ENCODE assay signal across 15 mouse cellular contexts in genomic region chr7:98574771-98575191, GRCm38 (mm10).
DNase-seq lines count a peak whose midpoint lies in the region; ATAC-seq lines count a peak whose summit lies in the region.
"Had no signal": no experiment of that assay in that cellular context is flagged by ENCODE, and none has a peak within 500 bp of the region (broad histone marks: within the 10 kb centered on the region; RNA-seq: fewer than 3 reads in every experiment).

No protein-coding gene starts in this region.

- peak; percentile 97 for DNase-seq in heart, adult 11 months
- no peak for DNase-seq in liver, embryonic 11.5 days (ENCODE audit: low spot score)
- DNase-seq in kidney, adult 9 months = peak; percentile 48
- DNase-seq in limb, embryonic 10.5 days (ENCODE audit: low spot score) = no peak
- DNase-seq in cerebellum, postnatal 25 days = no peak
- DNase-seq in right cerebral cortex, postnatal 36 days (ENCODE audit: low spot score in 2 of 2) = no peak
- DNase-seq: B cell, adult 2 months; cerebellum, adult 8-10 months; right cerebral cortex, adult 18-20 months had no signal

- H3K4me1 ChIP-seq in heart, embryonic 12.5 days (replicated peaks) = peaks cover 28% of the 10 kb centered on the region
- no peaks in the 10 kb centered on the region for H3K4me1 ChIP-seq in liver, embryonic 16.5 days (ENCODE audit: control insufficient read depth, low read depth, low read length)
- peaks cover 9% of the 10 kb centered on the region for H3K4me1 ChIP-seq in liver, embryonic 11.5 days (replicated peaks; ENCODE audit: control insufficient read depth, insufficient read depth, low read length)
- peaks cover 24% of the 10 kb centered on the region for H3K4me1 ChIP-seq in limb, embryonic 10.5 days
- H3K4me1 ChIP-seq: forebrain, embryonic 13.5 days had no signal

- H3K36me3 ChIP-seq in heart, embryonic 12.5 days = no peaks in the 10 kb centered on the region
- H3K36me3 ChIP-seq in liver, embryonic 16.5 days (ENCODE audit: control insufficient read depth, insufficient read depth) = no peaks in the 10 kb centered on the region
- H3K36me3 ChIP-seq in liver, embryonic 11.5 days (ENCODE audit: control insufficient read depth, insufficient read depth, low read length) = no peaks in the 10 kb centered on the region
- H3K36me3 ChIP-seq in limb, embryonic 10.5 days = no peaks in the 10 kb centered on the region
- H3K36me3 ChIP-seq: hindbrain, embryonic 12.5 days had no signal

- H3K4me2 ChIP-seq in heart, embryonic 12.5 days = no peak overlapping the region
- H3K4me2 ChIP-seq in liver, embryonic 16.5 days (ENCODE audit: low read depth, low read length) = no peak overlapping the region
- no peak overlapping the region for H3K4me2 ChIP-seq in liver, embryonic 11.5 days
- H3K4me2 ChIP-seq: forebrain, embryonic 13.5 days; hindbrain, embryonic 12.5 days had no signal

- no peak overlapping the region for H3K9ac ChIP-seq in heart, embryonic 12.5 days
- H3K9ac ChIP-seq in liver, embryonic 16.5 days (ENCODE audit: low read depth, low read length) = no peak overlapping the region
- H3K9ac ChIP-seq in liver, embryonic 11.5 days (ENCODE audit: low read depth, low read length) = no peak overlapping the region
- H3K9ac ChIP-seq: forebrain, embryonic 13.5 days; hindbrain, embryonic 12.5 days; liver, embryonic 14.5 days had no signal

- no peak overlapping the region for H3K4me3 ChIP-seq in heart, embryonic 12.5 days
- H3K4me3 ChIP-seq in liver, embryonic 16.5 days (ENCODE audit: low read depth, low read length) = no peak overlapping the region
- no peak overlapping the region for H3K4me3 ChIP-seq in liver, embryonic 11.5 days (ENCODE audit: low read depth, low read length)
- no peak overlapping the region for H3K4me3 ChIP-seq in limb, embryonic 10.5 days
- H3K4me3 ChIP-seq: forebrain, embryonic 13.5 days; hindbrain, embryonic 12.5 days; layer of hippocampus, adult 2 months had no signal

- no peaks in the 10 kb centered on the region for H3K27me3 ChIP-seq in heart, embryonic 12.5 days (replicated peaks)
- H3K27me3 ChIP-seq in liver, embryonic 16.5 days (ENCODE audit: control insufficient read depth, insufficient read depth, low read depth, low read length) = no peaks in the 10 kb centered on the region
- no peaks in the 10 kb centered on the region for H3K27me3 ChIP-seq in liver, embryonic 11.5 days (replicated peaks; ENCODE audit: control insufficient read depth, insufficient read depth, low read length)
- H3K27me3 ChIP-seq in limb, embryonic 10.5 days (ENCODE audit: low read depth, poor library complexity, severe bottlenecking) = no peaks in the 10 kb centered on the region
- H3K27me3 ChIP-seq: forebrain, embryonic 13.5 days; hindbrain, embryonic 12.5 days had no signal

- no peak for ATAC-seq in heart, embryonic 12.5 days (ENCODE audit: insufficient number of reproducible peaks, low FRiP score)
- ATAC-seq in liver, embryonic 16.5 days (ENCODE audit: low read depth) = 0 out of 2 replicates have a peak, but pooled peaks have one; percentile 12
- no peak for ATAC-seq in liver, embryonic 11.5 days (replicated peaks; ENCODE audit: low FRiP score)
- ATAC-seq: forebrain, embryonic 13.5 days had no signal

- 67% methylated on average over 2 of the region's 2 CpGs for WGBS in heart, embryonic 12.5 days
- 62% methylated on average over 2 of the region's 2 CpGs for WGBS in liver, embryonic 16.5 days (ENCODE audit: insufficient replicate concordance)
- WGBS in liver, embryonic 11.5 days = 84% methylated on average over 2 of the region's 2 CpGs
- 79% methylated on average over 2 of the region's 2 CpGs for WGBS in limb, embryonic 10.5 days

- no peaks in the 10 kb centered on the region for H3K9me3 ChIP-seq in heart, embryonic 12.5 days (replicated peaks)
- no peaks in the 10 kb centered on the region for H3K9me3 ChIP-seq in liver, embryonic 16.5 days (replicated peaks; ENCODE audit: control insufficient read depth, low read length)
- no peaks in the 10 kb centered on the region for H3K9me3 ChIP-seq in liver, embryonic 11.5 days (ENCODE audit: control insufficient read depth, low read length)
- no peaks in the 10 kb centered on the region for H3K9me3 ChIP-seq in limb, embryonic 10.5 days (replicated peaks)
- H3K9me3 ChIP-seq: forebrain, embryonic 13.5 days; hindbrain, embryonic 12.5 days had no signal

- H3K27ac ChIP-seq in heart, embryonic 12.5 days (ENCODE audit: poor library complexity, severe bottlenecking) = no peak overlapping the region
- no peak overlapping the region for H3K27ac ChIP-seq in liver, embryonic 16.5 days (ENCODE audit: low read length)
- H3K27ac ChIP-seq in liver, embryonic 11.5 days (ENCODE audit: low read depth, low read length) = no peak overlapping the region
- H3K27ac ChIP-seq in limb, embryonic 10.5 days = peak overlapping the region; percentile 44; the same call in 1 of the 2 replicates
- H3K27ac ChIP-seq: forebrain, embryonic 13.5 days; hindbrain, embryonic 12.5 days; layer of hippocampus, adult 2 months; liver, embryonic 14.5 days had no signal

Comparison
In these comparisons a context has a peak if more than half of its experiments do, and no peak if none do; other contexts are left out.
1. DNase-seq: peak in heart, adult 11 months (single experiment) and kidney, adult 9 months (single experiment); none in liver, embryonic 11.5 days (single experiment), limb, embryonic 10.5 days (single experiment), cerebellum, postnatal 25 days (0 of 2) and right cerebral cortex, postnatal 36 days (0 of 2).